Mouse (Mus musculus): ENCODE measurements around the gene Larp1.

Gene Larp1

GRCm38 (mm10) chr11:58102146-58102545 is 93.3 kb downstream of the Larp1 start:
- no peak for DNase-seq

DNA sequence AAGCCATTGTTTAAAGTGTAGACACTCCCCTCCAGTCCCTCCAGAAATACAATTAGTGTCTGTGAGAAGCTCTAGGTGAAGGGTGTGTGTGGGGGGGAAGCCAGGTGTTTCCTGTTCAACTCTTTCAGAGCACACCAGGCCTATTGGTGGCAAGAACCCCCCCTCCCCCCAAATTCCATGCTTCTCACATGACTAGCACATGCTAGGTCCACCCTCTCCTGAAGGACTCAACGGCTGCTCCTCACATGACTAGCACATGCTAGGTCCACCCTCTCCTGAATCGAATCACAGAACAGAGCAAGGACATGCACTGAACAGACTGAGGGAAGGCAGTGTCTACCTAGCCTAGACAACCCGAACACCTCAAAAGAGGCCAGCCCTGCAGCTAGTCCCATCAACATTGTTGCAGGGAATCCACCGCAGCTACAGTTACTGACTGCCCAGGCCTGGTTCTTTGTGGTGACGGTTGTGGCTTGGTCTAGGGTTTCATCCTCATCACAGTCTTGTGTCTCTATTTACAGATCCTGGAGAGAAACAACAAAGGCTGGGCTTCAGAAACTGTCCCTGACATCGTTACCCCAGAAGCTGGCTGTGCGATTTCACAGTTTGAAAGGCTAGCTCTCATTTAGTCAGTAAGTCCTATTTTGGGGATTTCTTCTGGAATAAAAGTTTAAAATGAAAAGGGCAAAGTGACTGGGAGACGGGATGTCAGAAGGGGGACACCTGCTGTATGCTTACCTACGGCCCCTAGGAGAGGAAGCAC is 93.9 kb downstream of the Larp1 start:
- no peak for DNase-seq

- no peak for DNase-seq
Observed at GRCm38 (mm10) chr11:58103344-58103653, 94.4 kb downstream of the Larp1 start.

- peak; percentile 99 for DNase-seq
Observed at GRCm38 (mm10) chr11:58103697-58104306, 94.9 kb downstream of the Larp1 start, which contains the start of gene Cnot8. Cnot8 (plus strand) TSS chr11:58104153.

GRCm38 (mm10) chr11:58104351-58104791 is 95.5 kb downstream of the Larp1 start:
- peak; percentile 70 for DNase-seq

- no peak for DNase-seq
Observed at GRCm38 (mm10) chr11:58107009-58107408, 98.1 kb downstream of the Larp1 start.

GRCm38 (mm10) chr11:58107664-58108337 is 98.9 kb downstream of the Larp1 start:
- no peak for DNase-seq

Data from lung, postnatal 36 days (tissue).